Mouse (Mus musculus): ENCODE measurements at regions not wholly inside any gene's neighbourhood (a gene's known extent, or its start where the extent isn't known, plus 50 kb on each side); places are given as distances from the start of the nearest gene placed in this dataset.

DNA sequence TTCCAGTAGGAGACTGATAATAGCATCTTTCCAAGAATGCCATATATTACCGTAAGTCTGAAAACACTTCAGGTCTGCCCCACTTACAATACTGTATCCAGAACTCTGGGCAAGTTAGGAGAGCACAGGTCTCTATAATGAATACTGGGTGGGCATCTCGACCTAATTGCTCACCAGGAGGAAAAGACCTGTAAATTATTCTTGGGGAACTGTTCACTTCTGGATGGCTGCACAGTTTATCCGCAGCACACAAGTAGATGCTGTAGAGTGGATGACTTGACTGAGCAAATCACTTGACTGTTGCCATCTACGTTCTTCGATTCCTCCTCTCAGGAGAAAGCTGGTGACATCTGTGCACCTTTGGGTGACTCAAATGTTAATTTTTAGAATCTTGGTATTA lies 159.8 kb downstream of the Rpl36a-ps1 start:
- DNase-seq (ENCODE audit: low spot score in 2 of 2) = no peak

DNA sequence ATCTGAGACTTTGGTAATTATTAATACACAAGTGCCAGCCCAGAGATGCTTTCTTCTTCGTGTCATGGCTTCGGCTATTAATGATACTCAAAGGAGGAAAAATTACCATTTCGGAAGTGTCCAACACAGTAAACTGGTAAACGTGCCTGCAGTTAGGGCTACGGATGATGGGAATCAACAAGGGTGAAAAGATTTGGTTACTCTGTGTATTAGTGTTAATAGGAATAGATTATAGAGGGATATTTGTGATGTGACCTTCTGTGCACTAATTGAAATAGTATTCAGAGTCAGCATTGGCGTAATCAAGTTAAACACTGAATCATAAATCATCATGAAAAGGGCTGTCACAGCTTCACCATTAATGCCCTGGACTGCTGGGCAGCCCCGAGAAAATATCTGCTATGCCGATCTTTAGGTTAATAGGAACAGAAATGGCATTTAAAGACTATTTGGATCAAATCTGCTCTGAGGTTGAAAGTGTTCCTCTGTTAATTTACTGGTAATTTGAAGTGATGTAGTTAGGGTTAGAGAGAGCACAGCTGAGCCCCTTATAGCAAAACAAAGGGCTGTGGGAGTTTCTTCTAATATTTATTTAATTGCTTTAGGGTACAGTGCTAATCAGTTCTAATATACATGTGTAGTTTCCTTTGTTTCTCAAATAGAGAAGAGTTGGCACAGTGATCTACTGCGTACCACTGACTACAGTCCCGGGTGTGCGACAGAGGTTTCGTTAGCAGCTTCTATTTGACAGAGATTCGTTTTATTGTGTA lies 160.7 kb downstream of the Rpl36a-ps1 start:
- DNase-seq (ENCODE audit: low spot score in 2 of 2) = no peak

DNA sequence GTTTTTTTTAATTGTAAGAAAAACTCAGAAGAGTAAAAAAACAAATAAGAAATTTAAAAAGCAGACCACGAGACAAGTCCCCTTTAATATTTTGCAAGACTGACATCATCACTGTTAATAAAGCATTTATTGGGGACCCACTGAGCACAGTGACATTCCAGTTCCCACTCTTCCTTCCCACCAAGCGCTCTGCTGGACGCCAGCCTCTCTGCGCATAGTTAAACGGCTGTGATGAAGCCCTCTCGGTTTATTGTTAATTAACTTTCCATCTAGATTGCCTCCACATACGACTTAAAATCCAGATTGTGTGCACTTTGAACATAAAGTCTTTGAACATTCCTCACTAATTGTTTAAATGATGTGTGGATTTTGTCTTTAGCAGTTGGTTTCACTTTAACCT lies 161.7 kb downstream of the Rpl36a-ps1 start:
- DNase-seq (ENCODE audit: low spot score in 2 of 2) = no peak

DNA sequence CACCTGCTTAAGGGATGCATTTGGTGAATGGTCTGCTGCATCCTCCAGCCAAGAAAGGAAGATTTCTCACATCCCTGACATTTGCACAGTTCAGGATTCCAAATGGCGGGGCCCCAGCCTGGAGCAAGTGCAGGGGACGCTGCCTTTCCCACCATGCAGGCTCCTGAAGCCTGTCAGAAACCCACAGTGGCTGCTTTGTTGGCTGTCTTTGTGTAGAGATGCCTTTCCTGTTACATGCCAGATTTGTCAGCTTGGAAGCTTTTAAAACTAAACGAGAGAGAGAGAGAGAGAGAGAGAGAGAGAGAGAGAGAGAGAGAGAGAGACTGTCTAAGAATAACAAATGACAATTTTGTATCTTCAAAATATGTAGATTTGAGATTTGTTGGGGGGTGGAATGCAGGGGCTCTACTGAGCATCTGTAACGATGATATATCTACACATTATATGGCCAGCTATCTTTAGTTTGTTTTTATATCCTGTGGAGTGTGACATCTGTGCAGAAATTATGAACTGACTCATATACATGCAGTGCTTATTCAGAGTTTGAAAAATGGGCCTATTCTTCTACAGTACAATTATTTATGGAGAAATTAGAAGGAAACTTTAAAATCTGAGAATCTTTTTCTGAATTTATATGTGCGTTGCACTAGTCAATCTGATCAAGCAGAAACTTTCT lies 164.0 kb downstream of the Rpl36a-ps1 start:
- no peak for DNase-seq (ENCODE audit: low spot score in 2 of 2)

DNA sequence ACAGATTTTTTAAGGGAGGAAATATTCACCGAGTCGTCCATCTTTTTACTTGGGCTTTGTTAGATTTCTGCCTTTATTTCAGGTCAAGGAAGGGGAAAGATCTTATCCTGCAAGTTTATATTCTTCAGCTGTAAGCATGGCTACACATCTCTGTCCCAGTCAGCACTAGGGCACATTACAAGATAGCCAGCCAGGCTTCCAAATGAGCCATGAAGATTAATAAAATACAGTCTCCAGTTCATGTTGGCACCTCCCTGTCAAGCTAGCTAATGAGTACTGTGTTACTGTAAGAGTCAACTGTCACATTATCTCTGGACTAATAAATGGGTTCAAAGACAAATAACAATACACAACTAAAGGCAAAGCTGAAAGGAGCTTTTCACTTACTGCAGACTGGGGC lies 166.6 kb downstream of the Rpl36a-ps1 start:
- no peak for DNase-seq (ENCODE audit: low spot score in 2 of 2)

DNA sequence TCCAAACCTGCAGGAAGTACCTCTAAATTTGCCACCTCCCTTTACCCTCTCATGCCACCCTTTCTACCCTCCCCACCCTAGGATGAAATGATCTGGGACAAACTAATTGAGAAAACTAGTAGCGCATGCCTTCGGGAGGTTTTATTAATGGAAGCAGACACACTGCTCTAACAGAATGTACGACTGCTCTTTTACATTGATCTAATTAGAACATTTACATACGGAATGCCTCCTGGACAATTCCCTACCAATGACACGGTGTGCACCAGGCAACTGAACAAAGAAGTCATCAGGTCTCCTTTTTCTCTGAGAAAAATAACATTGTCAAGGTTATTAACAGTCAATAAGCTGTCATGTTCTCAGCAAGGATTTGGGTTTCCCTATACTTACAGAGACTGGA lies 180.5 kb downstream of the Rpl36a-ps1 start:
- no peak for DNase-seq (ENCODE audit: low spot score in 2 of 2)

DNA sequence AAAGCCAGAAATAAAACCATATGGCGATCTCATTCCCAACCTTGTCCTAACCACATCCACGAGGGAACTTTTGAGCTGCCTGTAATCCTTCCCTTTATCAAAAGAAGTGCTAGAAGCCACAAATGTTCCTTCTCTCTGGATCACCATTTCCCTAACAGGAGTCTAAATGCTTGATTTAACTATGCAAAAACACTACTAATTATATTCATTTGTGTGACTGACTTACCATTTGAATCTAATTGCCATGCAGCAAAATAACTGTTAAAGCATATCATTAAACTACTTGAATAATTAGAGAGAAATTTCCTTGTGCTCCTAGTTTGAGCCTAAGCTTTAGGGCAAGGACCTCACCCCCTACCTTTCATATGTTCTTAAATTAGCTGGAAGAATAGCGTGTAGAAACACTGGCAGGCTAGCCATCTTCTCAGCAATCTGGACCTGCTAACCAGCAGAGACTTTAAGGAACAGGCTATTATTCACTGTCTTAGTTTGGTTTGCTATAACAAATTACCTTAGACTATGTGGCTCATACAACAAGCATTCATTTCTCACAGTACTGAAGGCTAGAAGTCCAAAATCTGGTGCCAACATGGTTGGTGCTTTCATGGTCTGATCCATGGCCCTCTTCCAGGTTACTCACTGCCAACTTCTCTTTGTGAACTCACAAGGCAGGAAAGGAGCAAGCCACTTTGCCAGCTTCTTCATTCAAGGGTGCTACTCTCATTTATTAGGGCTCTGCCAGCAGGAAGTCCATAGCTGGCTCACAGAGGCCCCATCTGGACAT lies 183.7 kb downstream of the Rpl36a-ps1 start:
- peak; percentile 11 to 12 for DNase-seq (ENCODE audit: low spot score in 2 of 2)

DNA sequence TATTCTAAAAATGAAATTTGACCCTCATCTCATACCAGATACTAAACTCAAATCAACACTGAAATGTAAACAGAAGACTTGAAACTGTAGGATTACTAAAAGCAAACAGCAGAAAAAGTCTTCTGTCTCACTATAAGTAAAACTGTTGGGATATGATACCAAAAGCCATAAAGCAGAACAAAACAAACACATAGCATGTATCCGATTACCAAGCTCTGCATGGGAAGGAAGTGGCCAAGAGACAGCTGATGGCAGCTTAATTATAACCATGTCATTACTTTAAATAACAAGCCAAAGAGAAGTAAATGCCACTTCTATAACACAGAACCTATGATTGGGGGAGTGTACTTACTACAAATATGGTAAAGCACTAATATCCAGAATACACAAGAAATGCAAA lies 186.0 kb downstream of the Rpl36a-ps1 start:
- DNase-seq (ENCODE audit: low spot score in 2 of 2) = no peak

DNA sequence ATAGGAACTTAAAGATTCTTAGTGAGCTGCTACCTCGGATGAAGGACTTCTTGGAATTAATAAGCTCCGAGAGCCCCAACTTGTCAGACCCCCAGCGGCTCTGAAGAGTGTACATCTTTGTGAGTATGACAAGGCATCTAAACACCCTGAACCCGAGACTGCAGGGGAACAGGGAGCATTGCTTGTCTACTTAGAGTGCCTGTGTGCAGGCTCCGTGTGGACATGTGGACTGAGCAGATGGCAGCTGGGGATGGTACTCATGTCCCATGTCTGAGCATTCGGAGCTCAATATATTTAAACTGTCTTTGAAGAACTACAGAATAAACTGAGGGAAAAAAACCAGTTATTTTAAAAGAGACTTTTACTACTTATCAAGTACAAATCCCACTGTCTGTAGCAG lies 189.1 kb downstream of the Rpl36a-ps1 start:
- DNase-seq (ENCODE audit: low spot score in 2 of 2) = no peak

DNA sequence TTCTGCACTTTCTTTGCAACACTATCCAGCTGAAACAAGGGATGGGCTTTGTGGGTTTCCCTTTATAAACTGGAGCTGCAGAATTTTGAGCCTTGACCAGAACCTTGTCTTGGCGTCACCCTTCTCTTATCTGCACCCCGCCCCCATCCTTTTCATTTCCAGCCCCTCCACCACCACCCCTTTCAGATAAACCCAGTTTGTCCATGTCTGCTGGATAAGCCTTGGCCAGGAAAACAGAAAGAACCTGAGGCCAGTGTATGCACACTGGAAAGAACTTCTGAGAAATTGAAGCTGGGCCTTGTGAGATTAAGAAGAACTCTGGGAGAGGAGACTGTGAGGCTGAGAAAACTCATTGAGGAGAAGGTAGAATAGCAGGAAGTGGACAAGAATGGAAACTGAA lies 192.8 kb downstream of the Rpl36a-ps1 start:
- DNase-seq (ENCODE audit: low spot score in 2 of 2) = no peak

DNA sequence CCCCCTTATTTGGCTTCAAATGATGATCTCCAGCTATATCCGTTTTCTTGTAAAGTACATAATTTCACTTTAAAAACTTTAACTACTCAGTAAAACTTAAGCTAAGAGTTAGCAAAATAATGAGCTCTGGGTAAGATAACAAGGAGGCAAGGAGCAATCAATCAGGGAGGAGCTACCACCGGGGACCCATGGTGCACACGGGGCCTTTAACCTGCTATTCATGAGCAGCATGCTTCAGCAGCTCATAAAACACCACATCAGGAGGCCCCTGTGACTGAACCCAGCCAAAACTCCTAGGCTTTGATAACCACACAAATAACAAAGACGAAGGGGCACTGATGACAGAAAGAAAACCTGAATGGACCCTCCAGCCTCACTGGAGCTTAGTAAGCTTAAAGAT lies 202.1 kb downstream of the Rpl36a-ps1 start:
- no peak for DNase-seq (ENCODE audit: low spot score in 2 of 2)

DNA sequence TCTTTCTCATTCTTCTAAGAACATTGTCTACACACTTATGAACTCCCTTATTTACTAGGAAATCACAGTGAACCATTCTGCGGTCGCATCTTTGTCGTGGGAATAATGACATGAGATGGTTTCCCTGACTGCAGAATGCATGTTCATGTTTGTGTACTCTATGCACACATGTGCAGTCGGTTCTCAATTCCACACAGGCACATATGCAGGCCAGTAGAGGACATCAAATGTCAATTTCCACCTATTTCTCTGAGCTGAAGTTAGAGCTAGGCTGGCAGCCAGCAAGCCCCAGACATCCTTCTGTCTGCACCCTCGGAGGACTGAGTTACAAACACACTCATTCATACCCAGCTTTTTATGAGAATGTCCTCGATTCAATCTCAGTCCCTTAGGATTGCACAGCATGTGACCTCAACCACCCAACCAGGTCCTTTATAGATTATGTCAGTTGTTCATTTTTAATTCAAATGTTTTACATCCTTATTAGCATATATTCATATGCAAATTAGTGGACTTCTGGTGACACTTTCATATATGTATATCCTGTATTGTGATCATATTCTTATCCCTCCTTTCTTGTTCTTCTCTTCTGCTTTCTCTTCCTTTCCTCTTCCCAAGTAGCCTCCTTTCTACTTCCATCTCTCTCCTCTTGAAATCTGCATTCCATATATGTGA lies 202.7 kb downstream of the Rpl36a-ps1 start:
- no peak for DNase-seq (ENCODE audit: low spot score in 2 of 2)

DNA sequence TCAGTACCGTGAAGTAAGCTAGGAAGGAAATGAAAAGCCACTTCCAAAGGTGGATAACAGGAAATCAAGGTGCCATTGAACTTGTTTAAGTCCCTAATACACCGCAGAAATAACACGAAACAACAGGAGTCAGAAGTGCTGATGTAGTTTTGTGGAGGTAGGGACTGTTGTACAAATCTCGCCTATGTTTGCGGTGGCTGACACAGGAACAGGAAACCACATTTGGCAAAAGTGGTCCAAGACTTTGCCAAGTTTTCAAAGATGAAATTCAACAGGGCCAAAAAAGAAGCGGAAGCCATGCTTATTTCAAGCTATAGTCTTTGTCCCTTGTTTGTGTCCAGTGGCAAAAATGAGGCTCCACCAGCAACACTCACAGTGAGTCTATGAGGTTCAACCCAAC lies 204.3 kb downstream of the Rpl36a-ps1 start:
- no peak for DNase-seq (ENCODE audit: low spot score in 2 of 2)

DNA sequence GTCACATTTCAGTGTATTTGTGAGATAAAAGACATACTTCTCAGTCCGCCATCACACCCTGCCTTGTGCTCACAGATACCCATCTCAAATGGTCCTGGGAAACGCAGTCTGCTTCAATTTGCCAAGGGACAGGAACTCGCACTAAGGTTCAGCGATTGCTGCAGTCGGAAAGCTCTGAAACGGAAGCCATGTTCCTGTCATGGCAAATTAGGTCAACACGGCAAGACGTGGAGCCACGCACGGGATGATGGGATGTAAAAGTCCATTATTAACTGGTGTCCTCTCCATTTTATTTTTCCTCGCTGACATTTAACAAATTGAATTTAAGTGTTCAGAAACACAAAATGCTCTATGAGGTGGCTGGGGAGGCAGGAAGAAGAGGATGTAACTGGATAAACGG lies 212.4 kb downstream of the Rpl36a-ps1 start:
- DNase-seq (ENCODE audit: low spot score in 2 of 2) = no peak

DNA sequence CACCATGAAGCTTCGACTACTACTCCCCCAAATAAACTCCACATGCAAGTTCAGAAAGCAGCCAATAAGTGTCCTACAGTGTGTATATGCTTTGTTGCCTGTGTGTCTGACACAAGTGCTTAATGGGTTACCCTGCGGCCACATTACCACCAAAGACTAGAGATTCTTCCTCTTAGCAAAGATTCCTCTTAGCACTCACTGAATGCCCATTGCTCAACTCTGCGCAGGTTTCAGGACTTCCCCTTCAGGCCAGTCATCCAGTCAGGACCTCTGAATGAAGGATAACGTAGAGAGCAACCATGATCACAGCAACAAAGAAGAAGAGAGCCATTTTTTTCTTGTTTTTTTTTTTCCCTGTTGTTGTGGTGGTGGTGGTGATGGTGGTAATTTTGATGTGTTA lies 222.0 kb downstream of the Rpl36a-ps1 start:
- no peak for DNase-seq (ENCODE audit: low spot score in 2 of 2)

DNA sequence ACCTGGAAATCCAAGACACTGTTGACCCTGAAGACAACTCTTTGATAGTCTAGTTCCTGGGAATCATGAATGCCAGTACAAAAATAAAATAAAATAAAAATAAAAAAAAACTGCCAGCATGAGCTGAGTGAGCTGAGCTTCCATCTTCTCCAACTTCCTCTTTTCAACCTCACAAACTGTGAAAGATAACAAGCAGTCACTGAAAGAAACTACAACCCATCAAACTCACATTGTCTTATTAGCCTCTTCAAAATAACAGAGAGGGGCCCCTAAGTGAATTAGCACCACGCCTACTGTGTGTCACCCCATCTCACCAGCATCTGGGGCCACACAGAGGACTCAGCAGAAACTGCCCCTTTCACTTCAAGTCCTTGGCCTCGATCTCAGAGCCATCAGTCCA lies 225.3 kb downstream of the Rpl36a-ps1 start:
- no peak for DNase-seq (ENCODE audit: low spot score in 2 of 2)

DNA sequence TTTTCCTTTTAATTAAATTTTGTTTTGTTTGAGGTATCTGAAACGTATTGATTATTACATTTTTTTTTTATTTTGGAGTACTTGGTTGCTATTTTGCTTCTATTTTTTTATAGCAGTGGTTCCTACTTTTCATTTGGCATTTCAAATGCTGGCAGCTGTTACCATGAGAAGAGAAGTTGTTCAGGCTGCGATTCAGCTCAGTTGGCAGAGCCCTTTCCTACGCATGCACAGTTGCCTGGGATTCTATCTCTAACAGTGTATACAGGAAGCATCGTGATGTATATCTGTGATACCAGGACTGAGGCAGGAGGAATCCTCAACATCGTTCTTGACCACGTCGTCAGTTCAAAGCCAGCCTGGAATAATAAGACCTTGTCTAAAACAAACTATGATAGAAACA lies 226.6 kb downstream of the Rpl36a-ps1 start:
- DNase-seq (ENCODE audit: low spot score in 2 of 2) = no peak

DNA sequence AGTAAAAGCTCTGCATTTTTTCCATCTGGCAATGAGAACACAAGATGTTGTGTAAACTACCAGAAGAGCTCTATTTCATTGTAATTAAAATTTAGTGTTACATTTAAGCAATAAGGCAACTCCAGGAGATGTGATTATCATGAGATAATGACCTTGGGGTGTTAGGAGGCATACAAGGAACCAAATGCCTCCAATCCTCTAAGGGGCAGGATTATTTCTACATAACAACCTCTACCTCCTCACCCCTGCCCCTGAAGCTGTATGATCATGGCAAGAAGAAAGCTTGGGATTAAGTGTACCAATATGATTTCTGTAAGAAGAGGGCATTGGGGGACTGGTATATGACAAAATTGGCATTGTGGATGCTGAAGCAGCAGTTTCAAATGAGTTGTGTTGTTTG lies 228.8 kb downstream of the Rpl36a-ps1 start:
- no peak for DNase-seq (ENCODE audit: low spot score in 2 of 2)

DNA sequence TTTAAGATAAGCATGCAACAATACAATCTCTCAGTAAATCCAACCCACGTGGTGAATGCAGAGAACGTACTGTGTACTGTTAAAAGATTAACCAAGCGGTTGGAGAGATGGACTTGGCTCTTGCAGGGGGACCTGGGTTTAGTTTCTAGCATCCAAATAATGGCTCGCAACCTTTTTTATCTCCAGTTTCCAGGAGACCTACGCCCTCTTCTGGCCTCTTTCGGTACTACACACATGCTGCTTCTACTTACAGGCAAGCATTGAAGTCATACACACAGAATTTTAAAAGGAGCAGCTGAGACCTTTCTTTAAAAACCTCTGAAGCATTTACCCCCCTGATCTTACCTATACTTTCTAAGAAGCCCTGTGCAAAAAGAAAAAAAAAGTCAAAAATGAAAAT lies 243.4 kb downstream of the Rpl36a-ps1 start:
- DNase-seq (ENCODE audit: low spot score in 2 of 2) = no peak

DNA sequence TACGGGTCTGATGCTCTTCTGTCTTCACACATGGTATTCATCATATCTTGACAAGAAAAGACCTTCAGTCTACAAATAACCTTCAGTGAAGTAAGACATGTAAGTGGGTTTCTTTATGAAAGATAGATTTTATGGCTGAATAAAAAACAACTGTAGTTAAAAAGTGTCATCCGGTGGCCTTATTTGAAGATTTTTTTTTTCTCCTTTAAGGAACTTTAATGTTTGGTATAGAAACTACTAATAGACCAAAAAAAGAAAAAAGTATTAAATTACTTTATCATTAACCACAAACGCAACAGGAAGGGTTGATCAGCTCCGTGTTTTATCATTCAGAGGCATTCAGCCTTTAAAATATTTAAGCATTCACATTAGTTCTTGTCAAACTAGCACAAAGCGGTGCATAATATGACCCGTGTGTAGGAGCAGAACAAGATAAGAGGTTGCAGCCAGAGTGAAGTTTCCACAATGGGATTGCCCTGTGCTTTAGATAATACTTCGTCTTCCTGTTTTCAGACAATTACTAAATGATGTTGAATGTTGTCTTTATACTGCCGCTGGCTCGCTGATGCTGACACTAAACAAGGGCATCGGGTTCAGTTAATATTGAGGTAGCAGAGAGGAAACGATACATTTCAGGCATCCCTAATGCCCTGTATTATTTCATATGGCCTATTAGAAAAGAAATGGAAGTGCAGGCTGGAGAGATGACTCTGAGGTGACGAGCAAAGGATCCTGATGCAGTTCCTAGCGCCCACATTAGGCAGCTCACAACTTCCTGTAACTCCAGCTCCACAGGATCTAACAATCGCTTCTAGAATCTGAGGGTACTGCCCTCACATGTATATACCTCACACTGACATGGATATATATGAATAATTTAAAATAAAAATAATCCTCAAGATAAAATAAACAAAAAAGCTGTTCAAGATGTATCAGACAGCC lies 244.8 kb downstream of the Rpl36a-ps1 start:
- DNase-seq (ENCODE audit: low spot score in 2 of 2) = no peak

DNA sequence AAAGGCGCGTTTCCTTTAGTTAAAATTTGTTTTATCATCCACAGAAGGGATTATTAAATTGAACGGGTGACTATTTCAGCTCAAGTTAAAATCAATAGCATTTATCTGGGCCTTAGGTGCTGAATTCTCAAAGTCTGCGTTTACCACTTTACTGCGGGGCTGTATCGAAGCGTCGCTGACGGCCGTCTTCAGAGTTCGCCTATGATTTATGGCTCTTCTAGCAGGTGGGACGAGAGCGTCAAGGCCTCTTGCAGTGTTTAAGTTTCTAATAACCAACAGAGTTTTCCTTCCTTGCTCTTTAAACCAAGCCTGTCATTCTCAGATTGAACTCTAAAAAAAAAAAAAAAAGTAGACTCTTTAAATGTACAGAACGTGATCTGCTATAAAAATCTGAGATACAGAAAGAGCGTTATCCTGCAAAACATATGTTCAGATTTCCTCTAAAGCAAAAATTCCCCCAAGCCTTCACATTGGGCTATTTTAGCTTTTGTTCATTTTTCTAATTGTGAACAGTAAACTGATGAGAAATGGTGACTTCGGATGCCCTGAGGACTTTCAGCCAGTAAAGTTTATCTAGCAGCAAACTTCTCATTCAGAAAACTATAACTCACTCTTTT lies 246.9 kb downstream of the Rpl36a-ps1 start:
- DNase-seq (ENCODE audit: low spot score in 2 of 2) = no peak

All from frontal cortex, postnatal 14 days (tissue).